Mouse (Mus musculus) MEL (cell line): ENCODE measurements around the gene Mid1. TPM values are rescaled to one million over a fixed set of nuclear protein-coding genes. Genes with fewer than 3 reads are reported as not detected.
"Not testable (repeated sequence)": the region's sequence is repeated elsewhere in the genome, so short reads cannot be mapped to it uniquely, and the experiment has no call there.

Experiments used
- DNase-seq: peaks from one replicate; pipeline ENCODE4 v3.0.0; 2011; ENCODE audit warnings: low read depth, low spot score
- H3K27ac ChIP-seq: 2 replicates; pipeline ENCODE4 v1.5.1; 2012; ENCODE audit warnings: low read depth, mild to moderate bottlenecking, control low read depth, low read length, moderate library complexity; ENCODE audit not compliant: control insufficient read depth
- H3K27me3 ChIP-seq, 2 experiments: fragments of 150-350 bp in 1 of 2; sonication (generic) in 1 of 2; 2 replicates each; pipeline ENCODE4 v1.6.1; 2012; ENCODE audit warnings: low read length in 2 of 2, mild to moderate bottlenecking in 2 of 2, improper control_type of control experiment in 1 of 2, moderate library complexity in 1 of 2; ENCODE audit not compliant: insufficient read depth in 2 of 2, control insufficient read depth in 1 of 2
- H3K36me3 ChIP-seq, 2 experiments: 2 replicates each; pipeline ENCODE4 v1.6.1; 2012 to 2014; ENCODE audit warnings: low read length in 2 of 2, improper control_type of control experiment in 1 of 2, inconsistent platforms in 1 of 2, mild to moderate bottlenecking in 1 of 2; ENCODE audit not compliant: insufficient read depth in 2 of 2, control insufficient read depth in 1 of 2
- H3K4me1 ChIP-seq, 2 experiments: fragments of 150-350 bp in 1 of 2; sonication (generic) in 1 of 2; 2 replicates each; pipeline ENCODE4 v1.6.1; 2012; ENCODE audit warnings: low read length in 2 of 2, improper control_type of control experiment in 1 of 2, mild to moderate bottlenecking in 1 of 2; ENCODE audit not compliant: insufficient read depth in 2 of 2, control insufficient read depth in 1 of 2
- H3K4me3 ChIP-seq, 2 experiments: fragments of 150-350 bp in 1 of 2; sonication (generic) in 1 of 2; 2 replicates each; pipeline ENCODE4 v1.5.1; 2012; ENCODE audit warnings: low read depth in 2 of 2, low read length in 2 of 2, mild to moderate bottlenecking in 2 of 2, moderate library complexity in 2 of 2, control low read depth in 1 of 2, improper control_type of control experiment in 1 of 2; ENCODE audit not compliant: control insufficient read depth in 1 of 2, insufficient read depth in 1 of 2
- H3K79me2 ChIP-seq: 2 replicates; pipeline ENCODE4 v1.6.1; 2012; ENCODE audit warnings: mild to moderate bottlenecking, low read length, moderate library complexity; ENCODE audit not compliant: control insufficient read depth, poor library complexity, insufficient read depth
- H3K9ac ChIP-seq: 2 replicates; pipeline ENCODE4 v1.6.1; 2012; ENCODE audit warnings: low read depth, mild to moderate bottlenecking, control low read depth, low read length, moderate library complexity; ENCODE audit not compliant: control insufficient read depth, poor library complexity, severe bottlenecking
- H3K9me3 ChIP-seq: fragments of 150-350 bp; sonication (generic); replicated peaks from 2 replicates; pipeline ENCODE4 v1.6.1; 2012; ENCODE audit warnings: mild to moderate bottlenecking, low read length, improper control_type of control experiment, moderate library complexity; ENCODE audit not compliant: insufficient read depth
- CTCF ChIP-seq, 3 experiments: IDR thresholded peaks in 2 of 3; conservative IDR thresholded peaks in 1 of 3; 2 replicates each; pipeline ENCODE4 v1.5.1; 2011 to 2012; ENCODE audit warnings: low read length in 3 of 3, low read depth in 2 of 3, mild to moderate bottlenecking in 2 of 3, improper control_type of control experiment in 1 of 3, inconsistent platforms in 1 of 3, mixed read lengths in 1 of 3, moderate library complexity in 1 of 3; ENCODE audit not compliant: control insufficient read depth in 1 of 3, insufficient read depth in 1 of 3, poor library complexity in 1 of 3, severe bottlenecking in 1 of 3
- polyA plus RNA-seq, 2 experiments: library from polyadenylated mRNA; stranded (reverse) in 1 of 2; unstranded in 1 of 2; fragments of >175 nt in 1 of 2; fragments of >200 nt in 1 of 2; gene quantifications; 2 replicates each; pipeline versions ENCODE4 v1.2.1 to v1.2.4; 2012; ENCODE audit warnings: low replicate concordance in 2 of 2, low read depth in 1 of 2; ENCODE audit not compliant: insufficient read length in 2 of 2, insufficient read depth in 1 of 2, missing spikeins in 1 of 2
- total RNA-seq: library from RNA; depleted of rRNA; stranded (reverse); fragments of 300-350 nt; gene quantifications from 2 replicates; pipeline ENCODE4 v1.2.3, GENCODE M21; 2012; rRNA removed

The Mid1 gene
- total and polyA plus RNA-seq, 3 experiments = 1.4 to 7.8 TPM; not detected in 1

GRCm38 (mm10) chrX:170021750-170022461 lies 336.9 kb downstream of the Mid1 start:
- not testable (repeated sequence) for H3K4me3 ChIP-seq, H3K4me1 ChIP-seq, H3K27ac ChIP-seq, H3K36me3 ChIP-seq, H3K27me3 ChIP-seq, H3K9me3 ChIP-seq, H3K9ac ChIP-seq, H3K79me2 ChIP-seq
- peak in 2 of 3 experiments; percentile 16 to 32; a peak in 2 of 6 replicates for TF ChIP-seq CTCF (IDR thresholded peaks at IDR 0.05 in 2 of 3, conservative IDR thresholded peaks at IDR 0.05 in 1 of 3; ENCODE audit: control insufficient read depth in 1 of 3, insufficient read depth in 1 of 3, low read depth in 2 of 3, low read length in 3 of 3, poor library complexity in 1 of 3, severe bottlenecking in 1 of 3)
- DNase-seq = peak; percentile 79

Other genes with a start within 250 kb of the Mid1 start
- gene 4933400A11Rik, start 94.4 kb downstream of the Mid1 start, total RNA-seq = not detected in 2 replicates
- not detected for gene 4933400A11Rik, start 94.4 kb downstream of the Mid1 start, polyA plus RNA-seq